Comparison of ENCODE assay signal across 13 mouse cellular contexts in genomic region chr10:116628926-116629325, GRCm38 (mm10).
"Had no signal": no experiment of that assay in that cellular context is flagged by ENCODE, and none has a peak within 500 bp of the region (broad histone marks: within the 10 kb centered on the region; RNA-seq: fewer than 3 reads in every experiment).

No protein-coding gene starts in this region.

- DNase-seq: kidney, adult 11 months; kidney, adult 8-10 months; kidney, postnatal 10 days; kidney, postnatal 36 days; left cerebral cortex, postnatal 4 days; liver, postnatal 0 days; lung, embryonic 14.5 days; right cerebral cortex, adult 18-20 months; thymus, adult 18-20 months; thymus, postnatal 36 days had no signal

- ATAC-seq: intestine, embryonic 15.5 days; liver, postnatal 0 days; lung, postnatal 0 days; midbrain, embryonic 15.5 days had no signal
